Mouse (Mus musculus) lung, embryonic 15.5 days (tissue): ENCODE measurements at regions not wholly inside any gene's neighbourhood (a gene's known extent, or its start where the extent isn't known, plus 50 kb on each side); places are given as distances from the start of the nearest gene placed in this dataset.

ENCODE experiments used
- ATAC-seq: fragments of 200-750 bp; cut with Nextera tagmentation; 2 replicates; pipeline ENCODE4 v1.8.0; 2017; ENCODE audit warnings: moderate number of reproducible peaks, borderline replicate concordance; ENCODE audit not compliant: low FRiP score, low TSS enrichment; ENCODE audit errors: extremely low read depth
- H3K27ac ChIP-seq: fragments of 300-500 bp; sonication (generic); 2 replicates; pipeline ENCODE4 v1.5.1; 2015; ENCODE audit warnings: moderate library complexity, mild to moderate bottlenecking, inconsistent platforms
- H3K27me3 ChIP-seq: fragments of 300-500 bp; sonication (generic); 2 replicates; pipeline ENCODE4 v1.6.1; 2015; ENCODE audit warnings: inconsistent platforms
- H3K36me3 ChIP-seq: fragments of 300-500 bp; sonication (generic); 2 replicates; pipeline ENCODE4 v1.6.1; 2015; ENCODE audit warnings: inconsistent platforms
- H3K4me1 ChIP-seq: fragments of 300-500 bp; sonication (generic); 2 replicates; pipeline ENCODE4 v1.6.1; 2015; ENCODE audit warnings: inconsistent platforms
- H3K4me2 ChIP-seq: fragments of 300-500 bp; sonication (generic); 2 replicates; pipeline ENCODE4 v1.6.1; 2015; ENCODE audit warnings: inconsistent platforms, mild to moderate bottlenecking, moderate library complexity
- H3K4me3 ChIP-seq: fragments of 300-500 bp; sonication (generic); 2 replicates; pipeline ENCODE4 v1.5.1; 2015; ENCODE audit warnings: mild to moderate bottlenecking, inconsistent platforms
- H3K9ac ChIP-seq: fragments of 300-500 bp; sonication (generic); 2 replicates; pipeline ENCODE4 v1.6.1; 2015; ENCODE audit warnings: inconsistent platforms
- H3K9me3 ChIP-seq: fragments of 300-500 bp; sonication (generic); 2 replicates; pipeline ENCODE4 v1.6.1; 2016; ENCODE audit warnings: inconsistent platforms
- WGBS: fragments of 180-500 bp; shearing (Covaris S2); methylation state at CpG from one replicate; pipeline ENCODE4 v1.1.7; 2015; 5-methylcytosine and 5-hydroxymethylcytosine counted together

DNA sequence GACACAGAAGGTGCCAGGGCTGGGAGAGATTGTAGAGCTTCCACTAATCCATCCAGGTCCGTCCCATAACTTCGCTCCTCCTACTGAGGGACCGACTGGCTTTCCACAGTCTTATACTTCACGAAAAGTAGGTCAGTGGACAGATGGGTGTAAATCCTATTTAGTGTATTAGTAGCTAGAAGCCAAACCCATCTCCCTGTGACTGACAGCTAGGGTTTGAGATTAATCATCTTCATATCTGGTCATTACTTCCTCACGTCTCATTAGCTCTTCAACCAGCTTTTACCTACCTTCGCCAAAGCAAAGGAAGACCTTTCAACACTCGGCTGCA, 60.4 kb upstream of the Scaf11 start:
- peaks cover 16% of the 10 kb centered on the region for H3K4me1 ChIP-seq
- ATAC-seq = no peak
- H3K36me3 ChIP-seq = no peaks in the 10 kb centered on the region
- no peaks in the 10 kb centered on the region for H3K27me3 ChIP-seq
- H3K9me3 ChIP-seq = no peaks in the 10 kb centered on the region
- H3K9ac ChIP-seq = no peak overlapping the region
- H3K4me2 ChIP-seq = no peak overlapping the region
- WGBS = 81% methylated on average over 7 of the region's 7 CpGs
- H3K27ac ChIP-seq = no peak overlapping the region
- no peak overlapping the region for H3K4me3 ChIP-seq

DNA sequence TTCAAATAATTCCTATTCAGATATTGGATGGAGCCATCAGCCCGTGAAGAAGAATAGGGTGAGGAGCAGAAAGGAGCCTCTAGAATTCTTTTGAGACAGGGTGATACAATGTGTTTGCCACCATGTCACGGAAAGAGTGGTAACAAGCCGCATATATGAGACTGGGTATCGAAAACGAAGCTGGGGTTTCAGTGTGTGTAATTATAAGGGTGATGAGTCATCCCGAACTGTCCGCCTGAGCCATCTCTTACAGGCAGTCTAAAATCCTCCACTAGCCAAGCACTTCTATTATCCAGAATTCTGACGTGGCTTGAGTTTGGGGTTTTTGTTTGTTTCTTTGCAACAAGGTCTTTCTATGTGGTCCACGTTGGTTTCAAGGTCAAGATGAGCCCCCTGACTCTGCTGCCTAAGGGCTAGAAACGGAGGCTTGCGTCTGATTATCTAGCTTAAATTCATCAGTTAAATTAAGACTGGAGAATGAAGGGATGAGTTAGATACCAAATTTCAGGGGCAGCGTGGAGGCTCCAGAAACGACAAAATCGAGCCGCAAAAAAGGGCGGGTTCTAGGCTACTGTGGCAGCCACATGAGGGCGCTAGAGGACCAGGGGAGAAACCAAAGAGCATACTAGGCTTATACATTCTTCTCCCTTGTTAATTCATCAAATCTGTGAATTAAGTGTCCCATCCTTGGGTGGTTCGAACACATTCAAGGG, 59.9 kb upstream of the Scaf11 start:
- no peak for ATAC-seq
- Histone ChIP-seq H3K9ac (no peak overlapping the region), H3K9me3 (no peaks in the 10 kb centered on the region), H3K4me3 (no peak overlapping the region), H3K36me3 (no peaks in the 10 kb centered on the region), H3K4me1 (peaks cover 20% of the 10 kb centered on the region), H3K27me3 (no peaks in the 10 kb centered on the region), H3K4me2 (no peak overlapping the region), H3K27ac (no peak overlapping the region)
- WGBS = 74% methylated on average over 18 of the region's 18 CpGs

- no peak for ATAC-seq
- H3K36me3 ChIP-seq = no peaks in the 10 kb centered on the region
- no peaks in the 10 kb centered on the region for H3K9me3 ChIP-seq
- H3K4me1 ChIP-seq = peaks cover 12% of the 10 kb centered on the region; the same call in 1 of the 2 replicates
- H3K4me2 ChIP-seq = no peak overlapping the region
- no peak overlapping the region for H3K9ac ChIP-seq
- H3K27ac ChIP-seq = no peak overlapping the region
- WGBS = 46% methylated on average over 10 of the region's 10 CpGs
- H3K4me3 ChIP-seq = no peak overlapping the region
- no peaks in the 10 kb centered on the region for H3K27me3 ChIP-seq
Measured at GRCm38 (mm10) chr15:96518156-96518555, 57.5 kb upstream of the Scaf11 start.

GRCm38 (mm10) chr15:96515620-96516019, 55.0 kb upstream of the Scaf11 start:
- Histone ChIP-seq H3K36me3 (no peaks in the 10 kb centered on the region), H3K27me3 (no peaks in the 10 kb centered on the region), H3K9me3 (no peaks in the 10 kb centered on the region), H3K4me1 (peaks cover 12% of the 10 kb centered on the region; the same call in 1 of the 2 replicates), H3K4me3 (no peak overlapping the region), H3K4me2 (no peak overlapping the region), H3K9ac (no peak overlapping the region), H3K27ac (peak overlapping the region; percentile 29; the same call in 1 of the 2 replicates)
- ATAC-seq = peak; percentile 62; the same call in 1 of the 2 replicates
- WGBS = 22% methylated on average over 2 of the region's 2 CpGs

- Histone ChIP-seq H3K4me2 (no peak overlapping the region), H3K9me3 (no peaks in the 10 kb centered on the region), H3K4me1 (peaks cover 12% of the 10 kb centered on the region; the same call in 1 of the 2 replicates), H3K9ac (no peak overlapping the region), H3K27ac (no peak overlapping the region), H3K27me3 (no peaks in the 10 kb centered on the region), H3K4me3 (no peak overlapping the region), H3K36me3 (no peaks in the 10 kb centered on the region)
- WGBS = 39% methylated on average over 1 of the region's 1 CpGs
- no peak for ATAC-seq
Measured at GRCm38 (mm10) chr15:96512636-96513035, 52.0 kb upstream of the Scaf11 start.
